Mouse (Mus musculus): Measurements from ENCODE around the gene Nxf1.
"Not testable (repeated sequence)": the region's sequence is repeated elsewhere in the genome, so short reads cannot be mapped to it uniquely, and the experiment has no call there.

- TF ChIP-seq EP300 (IDR thresholded peaks at IDR 0.05; ENCODE audit: low read depth in 1 of 2, low read length in 2 of 2); USF1 (IDR thresholded peaks at IDR 0.05; ENCODE audit: low read depth, low read length); CHD2 (IDR thresholded peaks at IDR 0.05; ENCODE audit: low read length); POLR2AphosphoS5 (IDR thresholded peaks at IDR 0.05; ENCODE audit: borderline replicate concordance, low read depth, low read length); POLR2A (IDR thresholded peaks at IDR 0.05; ENCODE audit: control insufficient read depth in 1 of 2, insufficient read depth in 1 of 2, low read depth in 1 of 2, low read length in 2 of 2, poor library complexity in 1 of 2); GATA1 (IDR thresholded peaks at IDR 0.05; ENCODE audit: low read depth, low read length); NELFE (IDR thresholded peaks at IDR 0.05; ENCODE audit: low read depth, low read length); HCFC1 (IDR thresholded peaks at IDR 0.05; ENCODE audit: low read depth, low read length); BHLHE40 (IDR thresholded peaks at IDR 0.05; ENCODE audit: borderline replicate concordance, low read depth, low read length); GABPA (IDR thresholded peaks at IDR 0.05; ENCODE audit: low read depth, low read length); MAX (IDR thresholded peaks at IDR 0.05; ENCODE audit: low read length): not testable (repeated sequence)
- TF ChIP-seq TBP (IDR thresholded peaks at IDR 0.05; ENCODE audit: low read depth, low read length) (0 out of 2 replicates have a peak, but pooled peaks have one; percentile 50), CTCF (IDR thresholded peaks at IDR 0.05 in 2 of 3, conservative IDR thresholded peaks at IDR 0.05 in 1 of 3; ENCODE audit: control insufficient read depth in 1 of 3, insufficient read depth in 1 of 3, low read depth in 2 of 3, low read length in 3 of 3, poor library complexity in 1 of 3, severe bottlenecking in 1 of 3) (peak; percentile 23 to 57 (median 42); a peak in 5 of 6 replicates), SMC3 (IDR thresholded peaks at IDR 0.05; ENCODE audit: low read depth, low read length) (peak; percentile 39; the same call in 1 of the 2 replicates)
These were observed 37.8 kb upstream of the Nxf1 start for GRCm38 (mm10) chr19:8719037-8719436.

Data from MEL (cell line).